Mouse (Mus musculus): ENCODE measurements around the gene Kcnj6.

Gene Kcnj6
- long read RNA-seq, experiment 1, partial matches to known transcripts, result 0 of 1 reads
- long read RNA-seq, experiment 1, other reads (novel, unspliced or antisense), result 1 of 1 reads
- long read RNA-seq, experiment 2, result 0 reads

- intact Hi-C loops (cut with DNase I), result no loop called here
Measured at GRCm38 (mm10) chr16:94997340-94997849, at the start of gene Kcnj6. Gene Kcnj6, minus strand, starts transcription at chr16:94997701.

DNA sequence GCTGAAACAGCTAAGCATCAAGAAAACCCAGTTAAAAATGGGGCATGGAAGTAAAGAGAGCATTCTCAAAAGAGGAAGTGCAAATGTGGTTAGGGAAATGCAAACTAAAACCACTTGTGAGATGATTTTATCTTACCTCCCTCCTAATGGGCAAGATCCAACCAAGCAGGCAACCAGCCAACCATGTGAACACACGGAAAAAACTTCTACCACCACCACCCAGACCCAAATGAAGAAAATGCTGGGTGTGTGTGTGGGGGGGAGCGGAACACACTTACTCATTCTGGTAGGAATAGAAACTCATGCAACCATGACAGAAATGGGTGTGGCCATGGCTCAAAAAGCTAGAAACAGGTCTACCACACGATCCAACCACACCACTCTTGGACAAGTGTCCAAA, 12.4 kb upstream of the Kcnj6 start:
- intact Hi-C loops (cut with DNase I), result no loop called here

DNA sequence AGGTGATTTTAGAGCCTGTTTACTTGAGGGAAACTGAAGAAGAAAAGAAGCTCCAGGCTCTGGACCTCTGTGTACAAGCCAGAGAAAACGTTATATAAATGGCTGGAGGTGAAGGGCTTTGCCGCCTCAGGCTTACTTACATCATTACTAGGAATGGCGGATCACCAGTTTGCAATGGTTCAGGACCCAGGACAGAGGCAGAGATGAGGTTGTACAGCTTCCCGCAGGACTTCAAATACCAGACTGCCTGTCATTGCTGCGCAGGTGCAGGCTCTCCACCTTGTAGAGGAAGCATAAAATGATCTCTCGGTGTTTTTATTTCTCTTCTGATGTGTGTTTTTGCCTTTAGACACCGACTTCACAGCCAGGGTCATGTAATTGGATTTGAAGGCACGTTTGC, 7.1 kb upstream of the Kcnj6 start:
- intact Hi-C loops (cut with DNase I), result no loop called here

DNA sequence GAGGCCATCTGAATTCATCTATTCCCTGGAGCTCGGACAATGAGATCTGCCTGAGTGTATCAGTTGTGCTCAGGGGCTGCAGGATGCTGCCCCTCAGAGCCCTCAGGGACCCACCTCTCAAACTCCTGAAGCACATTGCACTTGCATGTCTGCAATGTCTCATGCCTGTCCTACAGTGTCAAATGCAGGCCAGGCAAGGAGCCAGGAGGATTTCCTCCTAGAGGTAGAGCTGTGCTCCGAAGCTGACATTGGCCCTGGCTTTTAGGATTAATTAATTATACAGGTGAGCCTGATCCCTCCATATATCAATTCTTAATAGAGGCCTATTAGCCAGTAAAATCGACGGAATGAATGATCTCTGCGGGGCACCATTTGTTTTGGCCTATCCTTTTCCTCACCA, 2.0 kb upstream of the Kcnj6 start:
- intact Hi-C loops (cut with DNase I), result no loop called here

- intact Hi-C loops (cut with DNase I), result no loop called here
Measured at GRCm38 (mm10) chr16:94999019-94999418, 1.5 kb upstream of the Kcnj6 start.

DNA sequence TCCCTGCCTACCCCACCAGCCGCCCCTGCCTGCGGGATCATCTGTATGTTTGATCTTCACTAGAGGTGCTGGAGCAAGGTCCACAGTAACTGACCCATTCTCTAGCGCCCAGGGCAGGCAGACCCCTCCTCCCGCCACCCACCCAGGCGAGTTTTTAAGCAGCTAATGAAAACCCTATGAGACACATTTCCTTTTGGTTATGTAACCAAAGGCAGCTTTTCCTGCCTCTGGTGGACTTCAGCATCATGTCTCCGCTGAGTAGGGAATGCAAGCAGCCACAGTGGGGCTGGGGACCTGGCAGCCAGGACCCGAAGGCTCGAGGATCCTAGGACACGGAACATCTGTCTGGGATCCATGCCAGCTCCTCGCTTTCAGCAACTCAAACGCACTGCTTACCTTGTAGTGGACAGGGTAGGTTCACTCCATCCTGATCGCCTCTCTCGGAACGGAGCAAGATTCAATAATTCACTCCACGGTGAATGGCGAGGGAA, 665 bp downstream of the Kcnj6 start:
- intact Hi-C loops (cut with DNase I), result no loop called here

DNA sequence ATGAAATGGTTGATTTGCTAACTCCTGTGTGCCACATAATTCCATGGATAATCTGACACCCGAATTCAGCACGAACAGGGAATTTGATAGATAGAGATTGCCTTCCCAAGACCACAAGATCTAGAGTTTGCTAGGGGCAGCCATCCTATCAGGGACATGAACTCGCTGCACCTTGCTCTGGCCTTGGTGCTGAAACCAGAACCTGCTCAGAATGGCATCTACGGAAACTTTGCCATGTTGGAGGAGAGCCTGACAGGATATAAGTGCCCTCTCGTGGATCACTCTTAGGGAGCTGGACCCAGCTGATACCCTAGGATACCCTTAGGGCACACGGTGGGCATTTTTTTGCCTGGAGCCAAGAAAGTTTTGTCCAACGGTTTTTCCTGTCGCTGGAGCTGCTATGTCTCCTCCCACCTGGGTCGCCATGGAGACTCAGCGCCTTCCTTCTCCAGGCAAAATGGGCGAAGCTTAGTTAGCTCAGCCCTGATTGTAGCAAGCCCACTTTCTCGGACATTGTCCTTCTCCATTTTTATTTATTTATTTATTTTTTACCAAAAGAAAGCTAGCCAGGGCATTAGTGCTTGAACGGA, 1.9 kb downstream of the Kcnj6 start:
- intact Hi-C loops (cut with DNase I), result no loop called here

DNA sequence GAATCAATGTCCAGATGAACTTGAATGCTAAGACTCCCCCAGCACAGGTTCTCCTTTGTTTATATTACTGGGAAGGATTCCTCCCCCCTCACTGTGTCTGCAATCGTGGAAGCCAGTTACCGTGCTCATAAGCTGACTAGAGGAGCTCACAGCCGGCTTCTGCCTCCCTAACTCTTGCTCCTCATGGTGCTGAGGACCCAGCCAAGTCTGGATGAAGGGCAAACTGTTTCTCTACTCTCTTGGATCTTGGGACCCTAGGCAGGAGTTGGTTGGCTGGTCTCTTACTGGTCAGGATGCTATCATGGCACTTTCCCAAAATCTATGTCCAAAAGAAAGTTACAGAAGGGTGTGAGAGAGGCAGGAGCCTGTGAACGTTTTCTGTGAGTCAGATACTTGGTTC, 2.6 kb downstream of the Kcnj6 start:
- intact Hi-C loops (cut with DNase I), result no loop called here

DNA sequence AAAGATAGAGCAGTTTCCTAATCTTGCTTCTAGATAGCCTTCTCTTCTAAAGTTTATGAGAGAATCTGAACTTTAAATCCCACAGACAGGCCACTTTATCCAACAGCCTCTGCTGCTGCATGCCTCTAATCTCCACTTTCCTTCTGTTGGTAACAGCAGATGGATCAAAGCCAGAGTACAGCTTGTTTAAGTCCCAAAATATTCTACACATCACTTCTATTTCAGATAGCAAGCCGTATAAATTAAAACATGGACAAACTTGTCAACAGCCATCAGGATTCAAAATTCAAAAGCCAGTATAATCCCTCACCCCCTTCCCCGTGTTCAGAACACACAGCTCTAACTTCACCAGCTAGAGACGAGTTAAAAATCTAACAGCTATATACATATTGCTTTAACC, 3.4 kb downstream of the Kcnj6 start:
- intact Hi-C loops (cut with DNase I), result no loop called here

- intact Hi-C loops (cut with DNase I), result no loop called here
Measured at GRCm38 (mm10) chr16:94990114-94990513, 7.4 kb downstream of the Kcnj6 start.

DNA sequence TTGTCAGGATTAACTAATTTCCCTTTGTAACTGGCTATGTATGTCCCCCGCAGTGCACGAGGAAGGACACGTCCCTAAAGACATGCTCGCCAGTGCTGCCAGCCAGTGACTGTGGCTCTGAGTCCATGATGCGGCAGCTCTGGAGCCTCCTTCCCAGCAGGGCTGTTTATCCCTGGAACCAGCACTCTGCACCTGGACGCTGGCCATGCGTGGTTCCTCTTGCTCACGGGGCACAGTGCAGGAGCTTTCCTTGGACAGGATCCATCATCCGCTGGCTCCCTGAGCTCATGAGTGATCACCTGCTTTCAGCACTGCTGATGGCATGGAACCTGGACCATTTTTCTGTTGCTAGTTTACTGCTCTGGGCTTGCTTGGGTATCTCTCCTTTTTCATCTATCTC, 10.8 kb downstream of the Kcnj6 start:
- intact Hi-C loops (cut with DNase I), result no loop called here

DNA sequence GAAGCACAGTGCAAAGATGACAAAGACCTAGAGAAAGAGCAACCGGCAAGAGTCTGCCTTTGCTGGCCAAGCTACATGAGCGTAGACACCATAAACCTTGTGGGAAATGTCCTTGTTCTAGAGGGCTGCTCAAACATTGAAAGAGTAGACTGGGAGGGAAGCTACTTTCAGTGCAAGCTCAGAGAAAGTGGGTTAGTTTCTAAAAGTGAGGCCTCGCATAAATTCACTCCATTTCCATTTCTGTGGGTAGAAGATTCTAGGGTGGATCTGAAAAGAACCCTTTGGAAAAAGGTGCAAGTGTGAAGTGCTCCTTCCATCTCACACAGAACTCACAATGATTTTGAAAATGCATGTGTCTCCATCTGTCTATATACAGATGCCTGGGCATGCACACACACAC, 13.2 kb downstream of the Kcnj6 start:
- intact Hi-C loops (cut with DNase I), result no loop called here

DNA sequence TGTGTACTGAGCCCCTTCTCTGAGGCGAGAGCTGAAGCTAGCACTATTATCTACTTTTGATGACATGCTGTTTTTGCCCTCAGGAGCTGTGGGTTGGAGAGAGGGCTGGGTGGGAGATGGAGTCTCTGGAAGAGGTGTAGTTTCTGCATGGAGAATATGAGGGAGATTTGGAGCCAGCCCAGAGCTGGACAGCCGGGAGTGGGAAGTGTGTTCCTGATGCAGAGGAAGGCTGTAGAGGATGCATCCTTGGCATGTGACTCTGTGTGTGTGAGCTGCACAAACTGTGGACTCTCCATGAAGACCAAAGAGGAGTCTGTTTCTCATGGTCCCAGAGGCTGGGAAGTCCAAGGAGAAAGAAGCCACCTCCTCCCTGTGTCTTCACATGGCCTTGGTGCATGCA, 17.1 kb downstream of the Kcnj6 start:
- intact Hi-C loops (cut with DNase I), result no loop called here

DNA sequence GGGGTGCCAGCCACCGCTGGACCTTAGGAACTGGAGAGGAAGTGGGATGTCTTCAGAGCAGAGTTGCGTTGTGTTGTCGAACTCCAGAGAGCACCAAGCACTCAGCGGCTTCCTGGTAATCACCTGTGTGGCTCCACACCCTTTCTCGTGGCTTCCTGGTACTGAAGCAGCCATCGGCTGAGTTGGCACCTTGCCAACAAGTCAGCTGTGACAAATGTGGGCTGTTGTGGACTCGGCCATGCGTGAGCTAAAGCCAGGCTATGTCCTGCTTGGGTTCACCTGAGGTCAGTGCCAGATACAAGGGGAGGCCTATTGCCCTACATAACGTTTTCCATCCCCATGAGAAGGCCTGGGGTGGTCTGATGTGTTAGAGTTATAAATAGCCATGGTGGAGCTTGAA, 18.0 kb downstream of the Kcnj6 start:
- intact Hi-C loops (cut with DNase I), result no loop called here

DNA sequence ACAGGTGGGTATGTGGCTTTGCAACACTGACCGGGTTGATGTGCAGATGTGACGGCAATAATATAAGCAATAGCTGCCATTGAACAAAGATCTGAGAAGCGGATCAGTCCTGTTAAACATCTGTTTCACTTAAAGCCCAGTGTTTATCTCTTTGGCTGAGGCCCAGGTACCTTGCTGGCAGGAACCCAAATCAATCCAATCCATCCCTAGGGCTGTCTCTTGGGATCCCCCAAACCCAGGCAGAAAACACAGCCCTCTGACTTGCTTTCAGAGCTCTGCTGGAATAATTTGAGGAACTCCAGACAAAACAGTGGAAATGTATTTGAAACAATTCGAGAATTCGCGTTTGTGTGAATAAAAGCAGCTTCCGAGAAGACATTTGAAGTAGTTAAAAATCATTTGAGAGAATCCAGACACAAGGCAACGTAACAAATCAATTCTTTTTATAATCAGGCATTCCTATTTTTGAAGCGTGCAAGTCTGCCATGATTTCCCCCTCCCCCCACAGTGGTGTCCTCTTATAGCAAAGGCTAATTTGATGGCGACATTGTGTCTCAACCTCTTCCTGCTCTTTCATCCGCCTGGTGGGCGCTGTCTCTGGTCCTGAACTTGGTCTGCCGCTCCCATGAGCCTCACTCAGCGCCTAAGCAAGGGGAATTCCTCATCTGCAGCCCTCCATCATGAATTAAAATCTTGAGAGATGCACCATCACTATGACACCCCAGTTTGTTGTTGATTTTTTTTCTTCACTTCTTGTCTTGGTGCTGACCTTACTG, 25.2 kb downstream of the Kcnj6 start:
- intact Hi-C loops (cut with DNase I), result no loop called here

DNA sequence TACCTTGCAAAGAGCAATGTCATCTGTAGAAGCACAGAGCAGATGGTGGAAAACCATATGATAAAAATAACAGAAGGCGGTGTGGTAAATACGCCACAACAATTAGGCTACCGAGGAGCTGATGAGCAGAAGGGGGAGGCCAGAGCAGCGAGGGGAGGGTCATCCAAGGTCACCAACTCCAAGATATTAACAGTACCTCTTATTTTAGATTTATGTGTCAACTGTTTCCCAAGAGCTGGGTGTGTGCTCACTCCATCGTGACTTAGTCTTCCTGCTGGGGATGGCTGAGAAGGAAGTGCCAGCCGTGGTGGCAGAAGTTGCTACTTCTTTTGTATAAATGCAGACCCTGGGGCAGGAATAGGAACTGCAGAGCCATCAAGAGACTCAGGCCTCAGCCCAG, 28.6 kb downstream of the Kcnj6 start:
- intact Hi-C loops (cut with DNase I), result no loop called here

GRCm38 (mm10) chr16:94968472-94968871, 29.0 kb downstream of the Kcnj6 start:
- intact Hi-C loops (cut with DNase I), result no loop called here

DNA sequence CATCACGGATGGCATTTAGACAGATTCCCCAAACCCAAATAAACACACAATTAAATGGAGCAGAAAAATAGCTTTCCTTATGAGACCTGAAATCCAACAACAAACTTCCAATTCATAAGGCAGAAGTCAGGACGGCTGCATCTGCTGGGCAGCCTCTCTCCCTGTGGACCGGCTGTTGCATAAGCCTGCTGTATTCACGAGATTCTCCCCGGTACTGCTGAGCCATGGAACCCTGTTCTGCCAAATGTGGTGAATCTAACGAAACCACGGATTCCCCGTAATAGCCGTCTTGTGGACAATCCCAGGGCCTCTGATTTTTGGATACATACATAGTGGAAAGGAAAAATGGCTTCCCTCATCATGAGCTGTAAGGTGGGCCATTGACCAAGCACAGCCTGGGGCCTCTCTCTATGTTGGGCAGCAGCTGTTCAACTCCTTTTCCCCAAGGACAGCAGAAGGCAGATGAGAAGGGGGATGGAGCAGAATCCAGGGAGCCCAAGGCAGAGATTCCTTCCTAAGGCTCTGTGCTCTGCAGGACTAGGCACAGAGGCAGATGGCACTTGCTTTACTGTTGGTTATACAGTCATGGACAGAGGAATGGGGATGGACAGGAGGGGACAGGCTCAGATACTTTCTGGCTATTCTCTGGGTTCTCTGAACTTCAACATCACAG, 40.2 kb downstream of the Kcnj6 start:
- intact Hi-C loops (cut with DNase I), result no loop called here

DNA sequence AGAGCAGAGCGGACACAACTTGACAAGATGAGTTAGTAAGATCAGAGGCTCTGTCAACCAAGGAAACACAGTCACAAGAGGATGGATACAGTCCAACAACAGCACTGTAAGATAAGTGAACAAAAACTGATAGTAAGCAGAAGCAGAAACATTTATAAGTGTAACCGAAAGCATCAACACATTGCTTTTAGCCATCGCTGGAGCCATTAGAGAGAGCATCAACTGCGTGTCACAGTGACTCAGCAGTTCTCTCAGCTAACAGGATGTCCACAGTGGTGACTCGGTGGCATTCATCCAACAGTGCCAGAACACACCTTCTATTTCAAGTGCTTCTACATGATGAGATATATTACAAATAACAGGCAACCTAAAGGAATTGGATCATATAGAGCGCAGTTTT, 41.1 kb downstream of the Kcnj6 start:
- intact Hi-C loops (cut with DNase I), result no loop called here

DNA sequence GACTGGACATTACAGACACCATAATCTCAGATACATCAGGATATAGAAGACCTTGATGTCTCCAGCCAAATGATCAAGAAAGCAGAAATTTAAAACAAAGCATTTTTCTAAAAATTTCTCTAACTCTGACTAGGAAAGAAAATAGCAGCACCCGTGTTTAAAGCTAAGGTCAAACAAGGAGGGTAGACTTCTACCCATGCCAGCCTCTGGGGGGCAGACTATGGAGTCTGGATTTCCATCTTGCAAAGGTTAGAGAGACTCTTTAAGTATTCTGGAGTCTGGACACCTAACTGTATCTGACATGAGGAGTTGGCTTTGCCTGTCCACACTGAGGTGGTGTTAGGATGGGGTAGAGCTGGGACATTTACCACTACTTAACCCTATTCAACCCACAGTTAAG, 44.2 kb downstream of the Kcnj6 start:
- intact Hi-C loops (cut with DNase I), result no loop called here

DNA sequence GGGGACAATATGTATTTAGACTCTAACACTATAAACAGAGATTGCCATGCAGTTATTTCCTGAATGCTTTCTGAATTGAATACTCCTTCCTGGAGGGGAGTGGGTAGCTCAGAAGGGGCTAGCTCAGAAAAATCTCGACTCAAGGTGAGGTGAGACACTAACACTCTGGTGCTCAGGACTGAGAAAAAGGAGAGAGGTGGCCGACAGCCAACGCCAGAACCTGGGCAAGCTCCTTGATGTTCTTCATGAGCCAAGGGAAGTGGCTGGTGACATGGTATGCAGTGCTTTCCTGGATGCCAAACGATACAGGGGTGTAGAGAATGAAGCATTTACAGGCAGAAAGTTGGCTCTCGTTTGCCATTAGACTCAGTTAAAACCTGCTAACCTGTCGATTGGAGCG, 48.3 kb downstream of the Kcnj6 start:
- intact Hi-C loops (cut with DNase I), result no loop called here

DNA sequence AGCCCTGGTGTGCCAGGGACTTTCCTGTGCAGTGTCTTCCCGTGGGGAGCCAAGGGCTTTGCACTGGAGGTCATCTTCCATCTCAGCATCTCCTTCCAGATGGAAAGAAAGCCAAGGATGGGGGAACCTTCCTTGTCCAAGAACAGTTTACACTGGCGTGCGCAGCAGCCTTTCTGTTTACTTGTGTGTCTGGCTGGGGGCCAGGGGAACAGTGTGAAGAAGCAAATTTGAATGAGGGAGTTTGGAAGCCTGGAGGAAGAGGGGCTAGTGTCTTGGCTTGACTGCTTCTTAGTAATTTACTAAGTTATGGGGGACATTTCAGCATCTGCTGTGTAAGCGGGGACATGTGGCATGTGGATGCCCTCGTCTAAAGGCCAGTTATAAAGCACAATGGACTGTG, 50.7 kb downstream of the Kcnj6 start:
- intact Hi-C loops (cut with DNase I), result no loop called here

Measured in adrenal gland (tissue).